Mouse (Mus musculus) liver, postnatal 0 days (tissue): ENCODE measurements at regions not wholly inside any gene's neighbourhood (a gene's known extent, or its start where the extent isn't known, plus 50 kb on each side); places are given as distances from the start of the nearest gene placed in this dataset.

Experiments used
- CTCF ChIP-seq: sonication (generic); IDR thresholded peaks from 2 replicates; pipeline ENCODE4 v1.5.1; 2016; ENCODE audit warnings: antibody characterized with exemption, low read depth
- EP300 ChIP-seq: IDR thresholded peaks from 2 replicates; pipeline ENCODE4 v1.6.1; 2016; ENCODE audit warnings: antibody characterized with exemption, low read depth, mild to moderate bottlenecking

DNA sequence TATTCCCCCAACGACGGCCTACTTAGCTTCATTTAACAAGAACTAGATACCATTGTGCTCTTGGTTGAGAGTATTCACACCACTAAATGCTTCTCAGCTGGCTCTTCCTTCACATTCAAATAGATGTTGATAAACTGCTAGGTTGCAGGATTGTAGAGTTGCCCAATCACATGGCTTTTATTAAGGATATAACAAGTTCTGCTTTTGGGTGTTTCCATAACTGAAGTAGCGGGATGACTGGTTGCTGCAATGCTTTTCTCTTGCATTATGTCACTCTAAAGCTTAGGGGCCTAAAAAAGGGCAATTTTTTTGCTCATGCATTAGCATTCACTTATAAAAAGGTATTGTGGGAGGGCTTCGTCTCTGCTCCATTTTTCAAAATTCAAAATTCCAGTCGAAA lies 641.9 kb downstream of the Robo2 start:
- TF ChIP-seq CTCF (no peak), EP300 (no peak)
